Mouse (Mus musculus): Measurements from ENCODE around the gene Ly6g6d. TPM values are rescaled to one million over a fixed set of nuclear protein-coding genes. Genes with fewer than 3 reads are reported as not detected.

Ly6g6d gene
- polyA plus RNA-seq, 1 experiment from 2014 or later, result 7.0 TPM

DNA sequence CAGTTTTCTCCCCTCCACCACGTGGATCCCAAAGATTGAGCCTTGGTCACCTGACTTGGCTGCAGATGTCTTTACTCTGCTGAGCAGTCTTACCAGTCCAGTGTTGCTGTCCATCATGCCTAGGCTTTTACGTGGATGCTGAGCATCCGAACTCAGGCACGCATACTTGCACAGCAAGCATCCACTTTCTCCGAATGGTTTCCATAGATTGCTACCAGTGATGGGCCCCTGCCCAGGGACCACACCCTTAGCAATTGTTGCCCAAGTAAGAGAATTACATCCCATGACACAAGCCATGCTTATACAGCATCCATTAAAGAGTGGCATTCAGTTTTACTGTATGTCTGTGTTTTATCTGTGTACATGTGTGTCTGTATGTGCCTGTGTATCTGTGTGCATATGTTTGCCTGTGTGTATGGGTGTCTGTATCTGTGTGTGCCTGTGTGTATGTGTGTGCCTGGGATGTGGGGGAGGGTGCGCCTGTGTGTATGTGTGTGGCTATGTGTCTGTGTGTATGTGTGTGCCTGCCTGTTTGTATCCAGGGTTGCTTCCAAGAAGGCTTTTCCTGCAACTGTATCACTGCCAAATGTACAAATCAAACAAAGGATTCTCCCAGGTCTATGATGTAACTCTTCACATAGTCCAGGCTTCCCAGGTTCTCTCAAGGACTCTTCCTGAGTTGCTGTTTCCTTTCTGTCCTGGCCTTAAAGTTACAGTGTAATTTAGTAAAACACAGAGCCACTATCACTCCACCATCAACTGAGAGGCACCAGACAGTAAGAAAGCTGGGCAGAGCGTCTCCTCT lies 22.0 kb downstream of the Ly6g6d start:
- WGBS, result 89% methylated on average over 7 of the region's 7 CpGs
- Histone ChIP-seq H3K4me1 (replicated peaks; ENCODE audit: control insufficient read depth, insufficient read depth, low read length) (peaks cover 24% of the 10 kb centered on the region), H3K27me3 (ENCODE audit: control insufficient read depth, insufficient read depth, low read depth, low read length) (no peaks in the 10 kb centered on the region), H3K9ac (ENCODE audit: low read length) (no peak overlapping the region), H3K4me3 (ENCODE audit: low read length) (no peak overlapping the region), H3K4me2 (ENCODE audit: low read depth, low read length) (no peak overlapping the region), H3K9me3 (ENCODE audit: control insufficient read depth, low read length) (no peaks in the 10 kb centered on the region), H3K36me3 (ENCODE audit: control insufficient read depth, insufficient read depth, low read length) (peaks cover 41% of the 10 kb centered on the region), H3K27ac (ENCODE audit: low read length) (no peak overlapping the region)
- ATAC-seq (ENCODE audit: low read depth), result no peak

DNA sequence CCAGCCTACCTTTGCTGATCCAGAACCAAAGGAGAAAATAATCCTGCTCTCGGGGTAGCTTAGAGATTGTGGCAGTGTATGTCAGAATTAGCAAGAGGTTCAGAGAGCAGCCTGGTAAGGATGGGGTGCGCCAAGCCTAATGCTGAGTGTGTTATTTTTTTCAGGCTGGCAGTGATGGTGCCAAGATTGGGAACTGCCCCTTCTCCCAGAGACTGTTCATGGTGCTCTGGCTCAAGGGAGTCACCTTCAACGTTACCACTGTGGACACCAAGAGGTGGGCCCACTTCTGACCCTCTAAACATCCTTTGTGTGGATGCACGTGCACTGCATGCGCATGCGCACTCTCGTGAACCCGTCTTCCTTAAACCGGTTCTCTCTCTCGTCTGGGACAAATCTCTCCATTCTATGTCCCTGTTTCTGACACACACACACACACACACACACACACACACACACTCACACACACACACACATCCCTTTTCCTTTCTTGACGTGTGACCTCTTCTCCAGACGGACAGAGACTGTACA lies 25.5 kb downstream of the Ly6g6d start:
- Histone ChIP-seq H3K4me2 (ENCODE audit: low read depth, low read length) (peak overlapping the region; percentile 97), H3K36me3 (ENCODE audit: control insufficient read depth, insufficient read depth, low read length) (peaks cover 34% of the 10 kb centered on the region), H3K27ac (ENCODE audit: low read length) (peak overlapping the region; percentile 99), H3K9me3 (ENCODE audit: control insufficient read depth, low read length) (no peaks in the 10 kb centered on the region), H3K9ac (ENCODE audit: low read length) (peak overlapping the region; percentile 82), H3K4me1 (replicated peaks; ENCODE audit: control insufficient read depth, insufficient read depth, low read length) (peaks cover 31% of the 10 kb centered on the region), H3K4me3 (ENCODE audit: low read length) (peak overlapping the region; percentile 81), H3K27me3 (ENCODE audit: control insufficient read depth, insufficient read depth, low read depth, low read length) (no peaks in the 10 kb centered on the region)
- 76% methylated on average over 12 of the region's 12 CpGs for WGBS
- no peak for ATAC-seq (ENCODE audit: low read depth)

DNA sequence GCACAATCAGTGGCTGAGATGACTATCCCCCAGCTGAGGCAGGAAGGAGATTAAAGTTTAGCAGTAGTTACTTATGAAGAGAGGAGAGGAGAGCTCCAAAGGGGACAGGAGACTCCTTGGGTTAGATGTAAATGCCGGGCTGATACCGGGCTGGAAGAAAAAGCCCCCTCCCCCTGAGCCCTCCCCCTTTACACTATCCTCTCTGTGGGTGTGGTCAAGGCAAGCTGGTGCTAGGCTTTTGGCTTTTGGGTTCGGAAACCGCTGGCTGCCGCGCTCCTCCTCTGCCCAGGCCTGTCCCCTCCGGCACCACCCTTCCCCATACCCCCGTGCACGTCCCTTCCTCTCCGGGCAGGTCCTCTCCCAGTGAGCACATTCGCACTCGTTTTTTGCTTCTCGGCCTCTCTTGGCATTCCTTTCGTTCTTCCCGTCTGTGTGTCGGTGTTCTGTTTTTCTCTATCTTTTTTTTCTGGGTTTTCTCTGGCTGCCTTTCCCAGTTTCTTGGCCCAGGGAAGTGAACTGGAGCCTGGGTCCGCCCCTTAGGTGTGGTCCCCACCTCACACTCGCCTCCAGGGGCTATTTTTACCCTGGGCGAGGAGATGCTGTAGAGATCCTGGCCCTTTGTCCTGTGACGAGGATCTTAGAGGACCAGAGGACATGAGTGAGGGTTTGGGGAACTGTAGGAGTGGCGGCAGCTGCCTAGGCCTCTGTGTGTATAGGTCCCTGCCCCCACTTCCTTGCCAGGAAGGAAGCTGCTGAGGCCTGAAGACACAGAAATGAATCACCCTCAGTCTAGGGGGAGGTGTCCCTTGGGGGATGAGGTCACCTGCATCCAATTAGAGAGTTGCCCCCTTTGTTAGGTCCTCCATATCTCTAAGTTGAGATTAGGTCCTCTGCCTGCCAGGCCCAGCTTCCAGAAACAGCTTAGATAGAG lies 26.4 kb downstream of the Ly6g6d start:
- Histone ChIP-seq H3K9ac (ENCODE audit: low read length) (peak overlapping the region; percentile 82), H3K27me3 (ENCODE audit: control insufficient read depth, insufficient read depth, low read depth, low read length) (no peaks in the 10 kb centered on the region), H3K9me3 (ENCODE audit: control insufficient read depth, low read length) (no peaks in the 10 kb centered on the region), H3K27ac (ENCODE audit: low read length) (peak overlapping the region; percentile 99), H3K4me1 (replicated peaks; ENCODE audit: control insufficient read depth, insufficient read depth, low read length) (peaks cover 35% of the 10 kb centered on the region), H3K36me3 (ENCODE audit: control insufficient read depth, insufficient read depth, low read length) (peaks cover 31% of the 10 kb centered on the region), H3K4me3 (ENCODE audit: low read length) (peak overlapping the region; percentile 81), H3K4me2 (ENCODE audit: low read depth, low read length) (peak overlapping the region; percentile 97)
- ATAC-seq (ENCODE audit: low read depth), result peak; percentile 73
- WGBS, result under 1% methylated on average over 19 of the region's 21 CpGs

DNA sequence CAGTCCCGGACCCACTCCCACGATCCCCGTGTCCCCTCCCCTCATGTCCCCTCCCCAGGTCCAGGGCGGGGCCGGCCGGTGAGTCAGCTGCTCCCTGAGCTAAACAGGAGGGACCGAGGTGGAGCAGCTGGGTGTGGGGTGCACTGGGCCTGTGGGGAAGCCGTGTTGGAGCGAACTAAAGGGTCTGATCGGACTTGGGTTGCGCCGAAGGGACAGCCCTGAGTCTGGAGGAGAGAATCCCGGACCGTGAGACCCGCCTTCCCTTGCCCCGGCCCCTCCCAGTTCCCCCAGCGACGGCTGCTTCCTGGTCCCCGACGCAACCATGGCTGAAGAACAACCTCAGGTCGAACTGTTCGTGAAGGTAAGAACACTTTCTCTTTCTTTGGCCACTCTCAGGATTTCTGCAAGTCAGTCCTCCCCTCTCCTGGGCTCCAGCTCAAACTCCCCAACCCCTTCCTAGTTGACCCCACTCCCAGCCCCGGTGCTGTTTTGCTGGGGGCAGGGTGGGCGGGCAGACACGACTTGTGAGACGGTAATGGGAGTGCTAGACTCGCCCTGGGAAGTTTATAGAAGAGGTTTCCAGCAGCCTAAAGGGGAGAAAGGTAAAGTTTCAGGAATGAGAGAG lies 27.6 kb downstream of the Ly6g6d start:
- Histone ChIP-seq H3K36me3 (ENCODE audit: control insufficient read depth, insufficient read depth, low read length) (peaks cover 22% of the 10 kb centered on the region), H3K4me2 (ENCODE audit: low read depth, low read length) (peak overlapping the region; percentile 97), H3K27me3 (ENCODE audit: control insufficient read depth, insufficient read depth, low read depth, low read length) (no peaks in the 10 kb centered on the region), H3K4me3 (ENCODE audit: low read length) (peak overlapping the region; percentile 81), H3K9ac (ENCODE audit: low read length) (peak overlapping the region; percentile 82), H3K9me3 (ENCODE audit: control insufficient read depth, low read length) (no peaks in the 10 kb centered on the region), H3K4me1 (replicated peaks; ENCODE audit: control insufficient read depth, insufficient read depth, low read length) (peaks cover 38% of the 10 kb centered on the region), H3K27ac (ENCODE audit: low read length) (peak overlapping the region; percentile 99)
- WGBS, result under 1% methylated on average over 27 of the region's 27 CpGs
- ATAC-seq (ENCODE audit: low read depth), result peak; percentile 39

DNA sequence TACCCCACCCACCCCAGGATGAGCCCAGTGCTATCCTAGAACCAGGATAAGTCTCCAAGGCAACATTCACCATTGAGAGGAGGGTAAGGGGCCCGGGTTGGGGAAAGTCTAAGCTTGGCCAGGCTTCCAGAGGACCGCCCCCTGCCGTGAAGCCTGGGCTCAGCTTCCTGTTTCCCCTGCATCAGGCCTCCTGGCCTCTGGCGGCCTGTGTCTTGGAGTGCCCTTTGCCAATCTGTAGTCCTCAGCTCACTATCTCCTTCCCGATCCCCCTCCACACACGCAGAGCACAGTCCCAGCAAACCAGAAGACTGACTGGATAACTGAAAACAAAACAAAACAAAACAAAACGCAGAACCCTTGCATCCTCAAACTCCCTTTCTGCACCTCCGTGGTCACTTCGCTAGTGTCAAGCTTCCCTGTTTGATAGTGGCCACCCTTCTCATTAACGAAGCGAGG lies 28.3 kb downstream of the Ly6g6d start, which contains the start of gene Clic1:
Clic1 (plus strand) TSS at position 406 of the 456 bp plus-strand sequence.
- H3K4me3 ChIP-seq (ENCODE audit: low read length), result peak within 1 kb of the TSS; percentile 81
- H3K4me2 ChIP-seq (ENCODE audit: low read depth, low read length), result peak within 1 kb of the TSS; percentile 97
- ATAC-seq (ENCODE audit: low read depth), result peak; percentile 35
- peaks cover 19% of the 10 kb centered on the region for H3K36me3 ChIP-seq (ENCODE audit: control insufficient read depth, insufficient read depth, low read length)
- peaks cover 41% of the 10 kb centered on the region for H3K4me1 ChIP-seq (replicated peaks; ENCODE audit: control insufficient read depth, insufficient read depth, low read length)
- peak within 1 kb of the TSS; percentile 99 for H3K27ac ChIP-seq (ENCODE audit: low read length)
- 1% methylated on average over 10 of the region's 11 CpGs for WGBS
- peak within 1 kb of the TSS; percentile 82 for H3K9ac ChIP-seq (ENCODE audit: low read length)
- H3K9me3 ChIP-seq (ENCODE audit: control insufficient read depth, low read length), result no peaks in the 10 kb centered on the region
- H3K27me3 ChIP-seq (ENCODE audit: control insufficient read depth, insufficient read depth, low read depth, low read length), result no peaks in the 10 kb centered on the region

DNA sequence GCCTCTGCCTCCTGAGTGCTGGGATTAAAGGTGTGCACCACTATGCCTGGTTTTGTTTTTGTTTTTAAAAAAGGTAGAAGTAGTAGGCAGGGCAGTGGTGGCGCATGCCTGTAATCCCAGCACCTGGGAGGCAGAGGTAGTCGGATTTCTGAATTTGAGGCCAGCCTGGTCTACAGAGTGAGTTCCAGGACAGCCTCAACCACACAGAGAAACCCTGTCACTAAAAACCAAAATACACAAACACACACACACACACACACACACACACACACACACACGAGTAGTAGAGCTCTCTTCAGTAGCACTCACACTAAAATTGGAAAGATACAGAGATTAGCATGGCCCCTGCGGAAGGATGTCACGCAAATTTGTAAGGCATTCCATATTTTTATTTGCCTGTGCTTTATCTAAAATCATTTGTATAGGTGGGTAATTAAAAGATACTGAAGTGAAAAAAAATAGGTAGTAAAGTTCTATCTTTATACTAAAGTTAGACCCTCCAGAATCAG lies 28.9 kb downstream of the Ly6g6d start:
- Histone ChIP-seq H3K27me3 (ENCODE audit: control insufficient read depth, insufficient read depth, low read depth, low read length) (no peaks in the 10 kb centered on the region), H3K9ac (ENCODE audit: low read length) (no peak overlapping the region; the same call in 1 of the 2 replicates), H3K36me3 (ENCODE audit: control insufficient read depth, insufficient read depth, low read length) (peaks cover 13% of the 10 kb centered on the region), H3K4me3 (ENCODE audit: low read length) (peak overlapping the region; percentile 81), H3K9me3 (ENCODE audit: control insufficient read depth, low read length) (no peaks in the 10 kb centered on the region), H3K4me2 (ENCODE audit: low read depth, low read length) (peak overlapping the region; percentile 97), H3K4me1 (replicated peaks; ENCODE audit: control insufficient read depth, insufficient read depth, low read length) (peaks cover 42% of the 10 kb centered on the region), H3K27ac (ENCODE audit: low read length) (peak overlapping the region; percentile 99)
- WGBS, result 60% methylated on average over 5 of the region's 5 CpGs
- ATAC-seq (ENCODE audit: low read depth), result no peak

DNA sequence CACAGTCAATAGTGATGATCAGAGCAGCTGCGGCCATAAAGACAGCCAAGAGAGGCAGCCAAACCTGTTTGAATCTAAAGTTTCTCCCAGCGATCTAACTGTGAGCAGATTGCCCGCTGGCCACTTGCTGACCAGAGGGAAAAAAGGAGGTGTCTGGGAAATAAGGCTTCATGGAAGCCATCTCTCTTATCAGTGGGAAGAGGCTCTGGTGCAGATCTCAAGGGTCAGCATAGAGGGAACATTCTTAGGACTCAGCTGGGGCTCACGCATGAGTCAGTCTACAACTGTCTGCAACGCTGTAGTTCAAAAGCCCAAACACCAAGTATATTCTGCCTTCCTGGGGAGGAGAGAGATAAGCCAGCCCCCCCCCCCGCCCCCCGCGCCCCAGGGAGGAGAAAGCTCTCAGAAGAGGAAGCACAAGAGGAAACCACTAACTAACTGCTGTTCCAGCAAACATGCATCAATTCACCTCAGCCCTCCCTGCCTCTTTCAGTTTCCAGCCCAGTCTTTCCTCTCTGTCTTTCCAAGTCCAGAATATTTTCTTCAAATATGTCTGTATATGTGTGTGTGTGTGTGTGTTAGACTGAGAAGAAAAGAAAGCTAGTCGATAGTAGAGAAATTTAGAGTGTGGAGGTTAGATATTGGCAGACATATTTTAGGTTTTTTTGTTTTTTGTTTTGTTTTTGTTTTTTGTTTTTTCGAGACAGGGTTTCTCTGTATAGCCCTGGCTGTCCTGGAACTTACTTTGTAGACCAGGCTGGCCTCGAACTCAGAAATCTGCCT lies 29.5 kb downstream of the Ly6g6d start:
- ATAC-seq (ENCODE audit: low read depth), result no peak
- Histone ChIP-seq H3K4me2 (ENCODE audit: low read depth, low read length) (peak overlapping the region; percentile 25), H3K27me3 (ENCODE audit: control insufficient read depth, insufficient read depth, low read depth, low read length) (no peaks in the 10 kb centered on the region), H3K27ac (ENCODE audit: low read length) (peak overlapping the region; percentile 99), H3K9ac (ENCODE audit: low read length) (peak overlapping the region; percentile 37; the same call in 1 of the 2 replicates), H3K4me3 (ENCODE audit: low read length) (0 out of 2 replicates have a peak overlapping the region, but pooled peaks have one; percentile 8), H3K9me3 (ENCODE audit: control insufficient read depth, low read length) (no peaks in the 10 kb centered on the region), H3K36me3 (ENCODE audit: control insufficient read depth, insufficient read depth, low read length) (peaks cover 8% of the 10 kb centered on the region), H3K4me1 (replicated peaks; ENCODE audit: control insufficient read depth, insufficient read depth, low read length) (peaks cover 45% of the 10 kb centered on the region)
- 19% methylated on average over 11 of the region's 11 CpGs for WGBS

DNA sequence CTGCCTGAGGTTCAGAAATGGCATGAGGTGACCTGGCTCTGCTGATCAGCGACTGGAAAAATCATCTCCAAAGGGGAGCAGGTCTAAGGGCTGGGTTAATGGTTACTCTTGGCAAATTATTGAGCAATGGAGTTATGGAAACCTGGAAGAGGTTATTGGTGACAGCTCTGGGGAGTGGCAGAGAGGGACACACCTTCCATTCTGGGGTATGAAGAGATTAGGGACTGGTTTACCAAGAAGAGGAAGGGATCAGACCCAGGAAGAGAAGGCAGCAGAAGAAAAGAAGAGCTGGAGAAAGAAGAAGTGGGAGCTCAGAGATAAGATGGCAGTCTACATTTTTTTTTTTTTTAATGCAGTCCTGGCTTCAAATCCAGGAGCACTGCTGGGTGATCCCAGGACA lies 30.2 kb downstream of the Ly6g6d start:
- Histone ChIP-seq H3K36me3 (ENCODE audit: control insufficient read depth, insufficient read depth, low read length) (peaks cover 1% of the 10 kb centered on the region), H3K9me3 (ENCODE audit: control insufficient read depth, low read length) (no peaks in the 10 kb centered on the region), H3K9ac (ENCODE audit: low read length) (no peak overlapping the region), H3K27me3 (ENCODE audit: control insufficient read depth, insufficient read depth, low read depth, low read length) (no peaks in the 10 kb centered on the region), H3K4me1 (replicated peaks; ENCODE audit: control insufficient read depth, insufficient read depth, low read length) (peaks cover 44% of the 10 kb centered on the region), H3K27ac (ENCODE audit: low read length) (peak overlapping the region; percentile 99), H3K4me2 (ENCODE audit: low read depth, low read length) (peak overlapping the region; percentile 25), H3K4me3 (ENCODE audit: low read length) (no peak overlapping the region)
- ATAC-seq (ENCODE audit: low read depth), result no peak
- WGBS, result 24% methylated on average over 1 of the region's 1 CpGs
